Mouse (Mus musculus): Measurements from ENCODE around the gene Trem3.

Gene Trem3

GRCm38 (mm10) chr17:48247221-48247928, at the start of gene Trem3:
Gene Trem3, plus strand, starts transcription at chr17:48247777.
- no peak for DNase-seq

DNA sequence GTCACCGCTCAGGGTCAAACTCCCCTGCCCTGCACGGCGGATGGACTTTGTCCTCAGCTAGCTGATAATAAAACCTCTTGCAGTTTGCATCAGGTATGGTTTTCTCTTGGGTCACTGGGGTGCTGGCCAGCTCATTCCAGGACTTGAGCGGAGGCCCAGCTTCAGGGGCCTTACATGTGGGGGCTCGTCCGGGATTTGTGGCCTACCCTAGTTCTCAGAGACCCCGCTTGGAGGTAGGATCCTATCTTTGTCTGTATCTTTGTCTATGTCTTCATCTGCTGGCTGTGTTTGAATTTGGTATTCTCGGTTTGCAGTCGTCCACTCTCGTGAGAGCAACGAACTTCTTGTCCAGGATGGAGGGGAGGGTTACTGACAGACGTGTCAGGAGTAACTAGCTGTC, 44.5 kb upstream of the Trem3 start:
- no peak for DNase-seq

GRCm38 (mm10) chr17:48212596-48212995, 35.0 kb upstream of the Trem3 start:
- no peak for DNase-seq

GRCm38 (mm10) chr17:48213511-48213910, 34.1 kb upstream of the Trem3 start:
- DNase-seq, result no peak

DNA sequence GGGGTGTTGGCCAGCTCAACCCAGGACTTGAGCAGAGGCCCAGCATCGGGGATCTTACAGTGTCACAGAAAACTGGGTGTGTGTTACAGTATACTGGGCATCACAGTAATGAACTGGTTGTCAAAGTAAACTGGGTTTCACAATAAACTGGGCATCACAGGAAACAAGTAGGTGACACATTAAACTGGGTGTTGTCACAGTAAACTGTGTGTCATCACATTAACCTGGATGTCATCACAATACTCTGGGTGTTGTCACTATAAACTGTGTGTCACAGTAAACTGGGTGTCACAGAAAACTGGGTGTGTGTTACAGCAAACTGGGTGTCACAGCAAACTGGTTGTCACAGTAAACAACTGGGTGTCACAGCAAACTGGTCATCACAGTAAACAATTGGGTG, 32.1 kb upstream of the Trem3 start:
- DNase-seq, result no peak

- DNase-seq, result no peak
Observed at GRCm38 (mm10) chr17:48230680-48231079, 16.9 kb upstream of the Trem3 start.

DNA sequence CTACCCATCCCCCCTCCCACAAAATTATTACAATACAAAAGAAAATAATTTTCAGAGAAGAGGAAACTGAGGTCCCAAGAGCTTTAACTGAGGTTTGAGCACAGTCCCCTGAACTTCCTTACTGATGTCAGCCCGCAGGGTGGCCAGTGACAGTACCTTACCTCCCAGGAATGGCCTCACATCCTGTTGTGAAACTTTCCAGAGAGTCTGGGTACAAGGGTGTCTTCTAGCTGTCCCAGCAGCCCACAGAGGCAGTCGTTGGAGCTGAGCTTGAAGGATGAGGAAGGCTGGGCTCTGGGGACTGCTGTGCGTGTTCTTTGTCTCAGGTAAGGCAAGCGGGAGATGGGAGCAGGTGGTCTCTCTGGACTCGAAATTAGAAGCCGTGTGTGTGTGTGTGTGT, 15.1 kb upstream of the Trem3 start, which contains the start of gene Trem1:
Trem1 (plus strand) TSS at position 251 of the 400 bp plus-strand sequence.
- DNase-seq, result no peak

DNA sequence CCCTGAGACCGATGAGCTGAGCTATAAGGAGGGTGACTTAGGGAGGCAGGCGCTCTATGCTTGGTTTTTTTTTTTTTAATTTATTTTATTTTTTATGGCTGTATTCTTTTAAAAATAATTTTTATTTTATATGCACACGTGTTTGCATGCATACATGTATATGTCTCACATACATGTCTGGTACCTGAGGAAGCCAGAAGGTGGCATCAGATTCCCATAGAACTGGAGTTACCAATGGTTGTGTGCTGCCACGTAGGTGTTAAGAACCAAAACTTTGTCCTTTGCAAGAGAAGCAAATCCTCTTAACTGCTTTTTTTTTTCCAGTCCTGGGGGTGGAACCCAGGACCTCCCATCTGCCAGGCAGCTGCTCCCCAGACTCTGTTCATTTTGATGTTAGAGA, 13.8 kb upstream of the Trem3 start:
- no peak for DNase-seq

DNA sequence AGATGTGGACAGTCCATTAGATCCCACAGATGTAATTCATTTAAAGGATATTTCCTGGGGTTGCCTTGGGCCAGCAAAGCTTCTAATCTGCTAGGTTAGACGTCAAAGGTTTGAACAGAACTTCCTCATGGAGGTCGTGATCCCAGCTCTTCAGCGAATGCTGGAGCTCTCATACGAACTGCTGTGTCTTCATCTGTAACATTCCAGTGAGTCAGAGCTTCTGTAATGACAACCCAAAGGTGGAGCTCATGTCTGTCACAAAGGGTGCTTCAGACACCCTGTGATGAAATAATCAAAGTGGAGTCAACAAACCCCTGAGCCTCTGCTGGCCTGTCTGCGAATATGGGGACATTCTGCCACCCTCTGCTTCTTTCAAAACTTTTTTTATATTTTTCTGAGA, 13.0 kb upstream of the Trem3 start:
- DNase-seq, result no peak

GRCm38 (mm10) chr17:48235773-48236370, 11.7 kb upstream of the Trem3 start:
- no peak for DNase-seq

- no peak for DNase-seq
Observed at GRCm38 (mm10) chr17:48237621-48238020, 10.0 kb upstream of the Trem3 start.

DNA sequence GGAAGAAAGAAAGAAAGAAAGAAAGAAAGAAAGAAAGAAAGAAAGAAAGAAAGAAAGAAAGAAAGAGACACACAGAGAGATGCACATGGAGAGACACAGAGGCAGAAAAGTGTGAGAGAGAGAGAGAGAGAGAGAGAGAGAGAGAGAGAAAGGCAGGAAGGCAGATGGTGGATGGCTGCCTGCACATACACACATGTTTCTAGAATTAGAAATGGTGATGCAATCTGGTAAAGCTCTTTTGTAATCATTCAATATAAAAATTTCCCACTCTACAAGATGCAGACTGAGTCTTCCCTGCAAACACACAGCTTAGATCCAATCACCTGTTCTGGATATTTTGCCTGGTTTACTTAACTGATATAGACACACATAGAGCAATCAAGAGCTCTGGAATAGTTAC, 1.5 kb downstream of the Trem3 start:
- no peak for DNase-seq

GRCm38 (mm10) chr17:48249501-48249900, 1.9 kb downstream of the Trem3 start:
- DNase-seq, result no peak

GRCm38 (mm10) chr17:48250631-48251030, 3.1 kb downstream of the Trem3 start:
- no peak for DNase-seq

GRCm38 (mm10) chr17:48256575-48256974, 9.0 kb downstream of the Trem3 start:
- no peak for DNase-seq

GRCm38 (mm10) chr17:48261868-48262267, 14.3 kb downstream of the Trem3 start:
- no peak for DNase-seq

DNA sequence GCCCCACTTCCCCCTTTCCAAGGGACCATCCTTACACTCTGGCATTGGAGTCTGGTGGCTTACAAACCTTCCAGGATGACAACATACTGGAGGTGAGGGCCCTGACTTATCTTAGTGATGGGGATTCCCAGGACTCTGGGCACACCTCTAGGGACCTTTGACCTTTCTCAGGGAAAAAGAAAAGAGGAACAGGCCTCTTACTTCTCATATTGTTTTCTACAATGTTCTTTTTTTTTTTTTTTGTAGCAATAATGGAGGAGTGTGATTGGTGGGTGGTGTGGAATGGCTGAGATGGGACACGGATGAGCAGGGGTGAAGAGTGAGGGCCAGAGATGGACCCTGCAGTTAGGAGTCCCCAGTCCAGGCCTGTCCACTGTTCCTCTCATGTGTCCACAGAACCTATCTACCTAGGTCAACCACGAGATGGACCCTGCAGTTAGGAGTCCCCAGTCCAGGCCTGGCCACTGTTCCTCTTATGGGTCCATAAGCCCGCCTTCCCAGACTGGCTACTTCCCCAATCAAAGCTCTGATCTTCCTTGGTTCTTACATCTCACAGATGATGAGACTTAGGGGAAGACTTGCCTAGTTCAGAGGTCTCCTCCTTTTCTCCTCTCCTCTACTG, 16.3 kb downstream of the Trem3 start, which contains the start of gene Treml4:
Treml4 (plus strand) TSS at position 555 of the 622 bp plus-strand sequence.
- no peak for DNase-seq

- DNase-seq, result no peak
Observed at GRCm38 (mm10) chr17:48264662-48265061, 17.1 kb downstream of the Trem3 start.

- DNase-seq, result no peak
Observed at GRCm38 (mm10) chr17:48266138-48266537, 18.6 kb downstream of the Trem3 start.

DNA sequence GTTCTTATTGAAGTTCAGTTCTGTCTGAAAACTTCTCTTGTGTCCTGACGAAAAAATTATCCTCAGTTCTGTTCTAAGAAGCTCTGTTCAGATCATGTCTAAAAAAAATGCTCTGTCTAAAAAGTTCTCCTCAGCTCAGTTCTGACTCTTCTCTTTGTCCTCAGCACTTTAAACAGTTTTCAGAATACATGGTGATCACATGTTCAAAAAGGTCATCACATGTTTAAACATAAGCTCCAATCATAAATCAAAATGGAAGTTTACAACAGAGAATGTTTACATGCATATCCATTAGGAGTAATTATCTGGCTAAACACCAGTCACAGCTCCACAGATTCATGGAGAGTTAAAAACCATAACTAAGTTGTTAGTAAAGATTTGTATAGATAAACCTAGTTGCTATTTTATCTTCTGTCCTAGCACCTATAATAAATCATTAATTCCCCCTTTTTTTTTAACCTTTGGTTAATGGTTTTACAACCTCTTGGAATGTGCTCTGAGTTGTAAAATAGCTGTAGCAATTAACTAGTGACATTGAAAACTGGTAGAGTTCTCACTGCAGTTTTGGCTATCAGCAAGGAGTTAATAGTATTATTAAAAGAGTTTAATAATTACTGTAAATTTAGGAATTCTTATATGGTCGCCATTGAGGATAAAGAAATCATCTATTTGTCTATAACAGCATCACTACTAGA, 19.2 kb downstream of the Trem3 start:
- DNase-seq, result no peak

GRCm38 (mm10) chr17:48267591-48267990, 20.0 kb downstream of the Trem3 start:
- DNase-seq, result no peak

GRCm38 (mm10) chr17:48268276-48268675, 20.7 kb downstream of the Trem3 start:
- no peak for DNase-seq

- DNase-seq, result no peak
Observed at GRCm38 (mm10) chr17:48269833-48270232, 22.3 kb downstream of the Trem3 start.

- DNase-seq, result no peak
Observed at GRCm38 (mm10) chr17:48272158-48272557, 24.6 kb downstream of the Trem3 start.

All from kidney, adult 11 months (tissue).